8 mouse cellular contexts compared by ENCODE assay signal in genomic region chr13:49652481-49653179, GRCm38 (mm10). TPM values are rescaled to one million over a fixed set of nuclear protein-coding genes. Genes with fewer than 3 reads are reported as not detected.
DNase-seq lines count a peak whose midpoint lies in the region; ATAC-seq and TF ChIP-seq lines count a peak whose summit lies in the region.

TSS of gene Cenpp (minus strand) at chr13:49652785.
TSS of gene Nol8 (plus strand) at chr13:49653078.

- no peaks in the 10 kb centered on the region for H3K27me3 ChIP-seq in heart, embryonic 12.5 days (replicated peaks)
- no peaks in the 10 kb centered on the region for H3K27me3 ChIP-seq in kidney, postnatal 0 days (ENCODE audit: insufficient read depth, low read length)
- no peaks in the 10 kb centered on the region for H3K27me3 ChIP-seq in liver, embryonic 11.5 days (replicated peaks; ENCODE audit: control insufficient read depth, insufficient read depth, low read length)
- H3K27me3 ChIP-seq in stomach, embryonic 14.5 days (ENCODE audit: control insufficient read depth, insufficient read depth, low read length), result no peaks in the 10 kb centered on the region

- peaks cover 10% of the 10 kb centered on the region for H3K4me1 ChIP-seq in heart, embryonic 12.5 days (replicated peaks)
- 0 out of 2 replicates have a peak, but pooled peaks cover 6% of the 10 kb centered on the region for H3K4me1 ChIP-seq in kidney, postnatal 0 days (replicated peaks; ENCODE audit: insufficient read depth, low read length)
- no peaks in the 10 kb centered on the region for H3K4me1 ChIP-seq in liver, embryonic 11.5 days (replicated peaks; ENCODE audit: control insufficient read depth, insufficient read depth, low read length)
- H3K4me1 ChIP-seq in stomach, embryonic 14.5 days (ENCODE audit: control insufficient read depth, insufficient read depth, low read length), result 0 out of 2 replicates have a peak, but pooled peaks cover 5% of the 10 kb centered on the region

- peak within 1 kb of the TSS; percentile 96 for H3K4me3 ChIP-seq in heart, embryonic 12.5 days
- H3K4me3 ChIP-seq in kidney, postnatal 0 days (replicated peaks; ENCODE audit: low read depth, low read length), result peak within 1 kb of the TSS; percentile 77
- H3K4me3 ChIP-seq in liver, embryonic 11.5 days (ENCODE audit: low read depth, low read length), result peak within 1 kb of the TSS; percentile 86
- peak within 1 kb of the TSS; percentile 84 for H3K4me3 ChIP-seq in stomach, embryonic 14.5 days (ENCODE audit: low read depth, low read length)

- ATAC-seq in erythroid progenitor cell, adult 5-6 weeks (replicated peaks; ENCODE audit: low FRiP score, poor library complexity, severe bottlenecking), result peak; percentile 93
- ATAC-seq in heart, embryonic 12.5 days (ENCODE audit: insufficient number of reproducible peaks, low FRiP score), result peak; percentile 100
- peak; percentile 99 for ATAC-seq in kidney, postnatal 0 days (replicated peaks; ENCODE audit: low FRiP score, low read depth)
- peak; percentile 99 for ATAC-seq in liver, embryonic 11.5 days (replicated peaks; ENCODE audit: low FRiP score)
- ATAC-seq in stomach, embryonic 14.5 days (ENCODE audit: insufficient number of reproducible peaks, insufficient read depth, low FRiP score, low read depth), result peak; percentile 99

- peak; percentile 100 for DNase-seq in CD4-positive helper T cell, adult 2 months (ENCODE audit: low read depth, low spot score)
- peak; percentile 98 for DNase-seq in brain, embryonic 18.5 days (ENCODE audit: low read depth, low spot score)
- peak; percentile 99 for DNase-seq in kidney, postnatal 0 days (ENCODE audit: low spot score)
- peak; percentile 99 for DNase-seq in liver, embryonic 11.5 days (ENCODE audit: low spot score)
- peak; percentile 100 for DNase-seq in naive thymus-derived CD4-positive, alpha-beta T cell, adult 2 months (ENCODE audit: low read depth)

- H3K36me3 ChIP-seq in heart, embryonic 12.5 days, result peaks cover 6% of the 10 kb centered on the region
- H3K36me3 ChIP-seq in kidney, postnatal 0 days (ENCODE audit: insufficient read depth, low read length), result no peaks in the 10 kb centered on the region
- no peaks in the 10 kb centered on the region; the same call in 1 of the 2 replicates for H3K36me3 ChIP-seq in liver, embryonic 11.5 days (ENCODE audit: control insufficient read depth, insufficient read depth, low read length)
- H3K36me3 ChIP-seq in stomach, embryonic 14.5 days (ENCODE audit: control insufficient read depth, insufficient read depth, low read length), result no peaks in the 10 kb centered on the region; the same call in 1 of the 2 replicates

- WGBS in heart, embryonic 12.5 days, result under 1% methylated on average over 68 of the region's 68 CpGs
- under 1% methylated on average over 66 of the region's 68 CpGs for WGBS in kidney, postnatal 0 days
- WGBS in liver, embryonic 11.5 days, result under 1% methylated on average over 68 of the region's 68 CpGs
- under 1% methylated on average over 67 of the region's 68 CpGs for WGBS in stomach, embryonic 14.5 days

- H3K9ac ChIP-seq in heart, embryonic 12.5 days, result peak within 1 kb of the TSS; percentile 85
- peak within 1 kb of the TSS; percentile 67 for H3K9ac ChIP-seq in kidney, postnatal 0 days (ENCODE audit: low read depth, low read length)
- H3K9ac ChIP-seq in liver, embryonic 11.5 days (ENCODE audit: low read depth, low read length), result peak within 1 kb of the TSS; percentile 74
- H3K9ac ChIP-seq in stomach, embryonic 14.5 days (replicated peaks; ENCODE audit: low read depth, low read length), result peak within 1 kb of the TSS; percentile 53

- no peaks in the 10 kb centered on the region for H3K9me3 ChIP-seq in heart, embryonic 12.5 days (replicated peaks)
- no peaks in the 10 kb centered on the region for H3K9me3 ChIP-seq in kidney, postnatal 0 days (replicated peaks; ENCODE audit: low read length)
- no peaks in the 10 kb centered on the region for H3K9me3 ChIP-seq in liver, embryonic 11.5 days (ENCODE audit: control insufficient read depth, low read length)
- no peaks in the 10 kb centered on the region for H3K9me3 ChIP-seq in stomach, embryonic 14.5 days (ENCODE audit: control insufficient read depth, low read depth, low read length)

- H3K27ac ChIP-seq in heart, embryonic 12.5 days (ENCODE audit: poor library complexity, severe bottlenecking), result peak within 1 kb of the TSS; percentile 82
- peak within 1 kb of the TSS; percentile 73 for H3K27ac ChIP-seq in kidney, postnatal 0 days
- peak within 1 kb of the TSS; percentile 57 for H3K27ac ChIP-seq in liver, embryonic 11.5 days (ENCODE audit: low read depth, low read length)
- H3K27ac ChIP-seq in stomach, embryonic 14.5 days (ENCODE audit: low read length), result peak within 1 kb of the TSS; percentile 58; the same call in 1 of the 2 replicates

- peak within 1 kb of the TSS; percentile 94 for H3K4me2 ChIP-seq in heart, embryonic 12.5 days
- H3K4me2 ChIP-seq in kidney, postnatal 0 days (ENCODE audit: low read length), result peak within 1 kb of the TSS; percentile 91
- peak within 1 kb of the TSS; percentile 72 for H3K4me2 ChIP-seq in liver, embryonic 11.5 days
- H3K4me2 ChIP-seq in stomach, embryonic 14.5 days (replicated peaks; ENCODE audit: low read depth, low read length), result peak within 1 kb of the TSS; percentile 91

- TF ChIP-seq CTCF in kidney, postnatal 0 days (IDR thresholded peaks at IDR 0.05; ENCODE audit: low read depth), result peak; percentile 34; the same call in 1 of the 2 replicates

RNA-seq across cellular contexts. Expression of gene Cenpp, which starts in this region (rescaled TPM):
- total RNA-seq in erythroid progenitor cell, adult 5-6 weeks (2015; ENCODE audit: low replicate concordance), result 77.5 and 87.2 TPM in 2 replicates
- 75.9 and 127 TPM in 2 replicates for total RNA-seq in erythroid progenitor cell, adult 5-6 weeks (2017; ENCODE audit: low replicate concordance)
- polyA plus RNA-seq in heart, embryonic 12.5 days (2016; fragmentation: Nextera tagmentation; extraction: Ambion mirVana), result 26.4 and 27.9 TPM in 2 replicates
- 21.5 and 21.9 TPM in 2 replicates for polyA plus RNA-seq in kidney, postnatal 0 days (2015; fragmentation: Nextera tagmentation; extraction: Ambion mirVana)
- polyA plus RNA-seq in liver, embryonic 11.5 days (2014; fragmentation: Nextera tagmentation; extraction: Ambion mirVana), result 38.5 and 43.4 TPM in 2 replicates
- polyA plus RNA-seq in stomach, embryonic 14.5 days (2014; fragmentation: Nextera tagmentation; extraction: Ambion mirVana), result 29.3 and 29.6 TPM in 2 replicates

RNA-seq across cellular contexts. Expression of gene Nol8, which starts in this region (rescaled TPM):
- total RNA-seq in erythroid progenitor cell, adult 5-6 weeks (2015; ENCODE audit: low replicate concordance), result 7.6 and 26.4 TPM in 2 replicates
- 3.3 and 4.4 TPM in 2 replicates for total RNA-seq in erythroid progenitor cell, adult 5-6 weeks (2017; ENCODE audit: low replicate concordance)
- polyA plus RNA-seq in heart, embryonic 12.5 days (2016; fragmentation: Nextera tagmentation; extraction: Ambion mirVana), result 14.4 and 16.3 TPM in 2 replicates
- polyA plus RNA-seq in kidney, postnatal 0 days (2015; fragmentation: Nextera tagmentation; extraction: Ambion mirVana), result 15.7 and 19.3 TPM in 2 replicates
- polyA plus RNA-seq in liver, embryonic 11.5 days (2014; fragmentation: Nextera tagmentation; extraction: Ambion mirVana), result 22.6 and 23.6 TPM in 2 replicates
- 16.0 and 18.6 TPM in 2 replicates for polyA plus RNA-seq in stomach, embryonic 14.5 days (2014; fragmentation: Nextera tagmentation; extraction: Ambion mirVana)

Comparison
In these comparisons a context has a peak if more than half of its experiments do, and no peak if none do; other contexts are left out.
1. Peak in every context shown above with its lines: DNase-seq, ATAC-seq, H3K4me3 ChIP-seq and H3K27ac ChIP-seq.